Mouse (Mus musculus) embryo, embryonic 9.5 days (tissue): ENCODE measurements at regions not wholly inside any gene's neighbourhood (a gene's known extent, or its start where the extent isn't known, plus 50 kb on each side); places are given as distances from the start of the nearest gene placed in this dataset.

Source experiments
- DNase-seq: peaks from one replicate; pipeline ENCODE4 v3.0.0-alpha.2; 2017; ENCODE audit errors: extremely low spot score

- DNase-seq = no peak
Observed at GRCm38 (mm10) chr7:50993707-50994106, 394.7 kb downstream of the 4933405O20Rik start.

GRCm38 (mm10) chr7:51041899-51042667 lies 443.1 kb downstream of the 4933405O20Rik start:
- no peak for DNase-seq

GRCm38 (mm10) chr7:51051496-51051895 lies 452.5 kb downstream of the 4933405O20Rik start:
- DNase-seq = no peak

GRCm38 (mm10) chr7:51068376-51068775 lies 442.5 kb upstream of the Ano5 start:
- DNase-seq = no peak

- no peak for DNase-seq
Observed at GRCm38 (mm10) chr7:51093774-51094173, 417.1 kb upstream of the Ano5 start.

GRCm38 (mm10) chr7:51101166-51101565 lies 409.7 kb upstream of the Ano5 start:
- DNase-seq = no peak

- DNase-seq = no peak
Observed at GRCm38 (mm10) chr7:51140796-51141195, 370.0 kb upstream of the Ano5 start.

GRCm38 (mm10) chr7:51175211-51175610 lies 335.6 kb upstream of the Ano5 start:
- DNase-seq = no peak

- DNase-seq = no peak
Observed at GRCm38 (mm10) chr7:51215487-51216232, 295.2 kb upstream of the Ano5 start.

- no peak for DNase-seq
Observed at GRCm38 (mm10) chr7:51216233-51216605, 294.6 kb upstream of the Ano5 start.

- DNase-seq = no peak
Observed at GRCm38 (mm10) chr7:51221351-51221750, 289.5 kb upstream of the Ano5 start.

- DNase-seq = no peak
Observed at GRCm38 (mm10) chr7:51221806-51222205, 289.0 kb upstream of the Ano5 start.

- DNase-seq = no peak
Observed at GRCm38 (mm10) chr7:51227136-51227535, 283.7 kb upstream of the Ano5 start.

GRCm38 (mm10) chr7:51234616-51235015 lies 276.2 kb upstream of the Ano5 start:
- no peak for DNase-seq

GRCm38 (mm10) chr7:51247695-51248094 lies 263.1 kb upstream of the Ano5 start:
- DNase-seq = no peak

- no peak for DNase-seq
Observed at GRCm38 (mm10) chr7:51254461-51254860, 256.4 kb upstream of the Ano5 start.

- no peak for DNase-seq
Observed at GRCm38 (mm10) chr7:51259160-51259831, 251.5 kb upstream of the Ano5 start.

- no peak for DNase-seq
Observed at GRCm38 (mm10) chr7:51264166-51264565, 246.7 kb upstream of the Ano5 start.

GRCm38 (mm10) chr7:51265896-51266295 lies 244.9 kb upstream of the Ano5 start:
- DNase-seq = no peak

- DNase-seq = no peak
Observed at GRCm38 (mm10) chr7:51266879-51267278, 243.9 kb upstream of the Ano5 start.

- DNase-seq = peak; percentile 17
Observed at GRCm38 (mm10) chr7:51268743-51269142, 242.1 kb upstream of the Ano5 start.

- DNase-seq = peak; percentile 30
Observed at GRCm38 (mm10) chr7:51270531-51271090, 240.2 kb upstream of the Ano5 start.
